9 mouse cellular contexts compared by ENCODE assay signal in the genomic region with DNA sequence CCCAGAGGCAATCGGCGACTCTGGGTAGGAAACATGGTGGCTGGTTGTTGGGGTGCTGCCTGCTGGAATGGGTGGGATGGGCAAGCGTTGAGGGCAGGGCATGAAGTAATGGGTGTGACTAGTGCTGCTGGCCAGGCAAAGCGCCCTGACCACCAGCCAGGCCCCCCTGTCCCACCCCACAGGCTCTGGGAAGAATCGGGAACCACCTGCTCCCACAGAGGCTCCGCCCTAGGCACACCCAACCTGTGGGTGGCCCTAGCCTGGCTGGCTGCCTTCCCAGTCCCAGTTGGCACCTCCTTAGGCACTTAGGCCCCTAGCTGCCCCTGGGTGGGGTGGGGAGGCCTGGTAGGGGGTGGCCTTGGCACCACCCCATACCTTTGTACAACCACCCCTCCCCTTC. TPM values are rescaled to one million over a fixed set of nuclear protein-coding genes. Genes with fewer than 3 reads are reported as not detected.
DNase-seq lines count a peak whose midpoint lies in the region; ATAC-seq and TF ChIP-seq lines count a peak whose summit lies in the region.
"Had no signal": no experiment of that assay in that cellular context is flagged by ENCODE, and none has a peak within 500 bp of the region (broad histone marks: within the 10 kb centered on the region; RNA-seq: fewer than 3 reads in every experiment).

No protein-coding gene starts in this region.

- H3K9me3 ChIP-seq in limb, embryonic 11.5 days (ENCODE audit: control insufficient read depth, low read length) = no peaks in the 10 kb centered on the region

- no peak for ATAC-seq in limb, embryonic 11.5 days (ENCODE audit: insufficient number of reproducible peaks, low FRiP score, low TSS enrichment, low read depth)
- no peak for ATAC-seq in inflammation-experienced regulatory T-cells, adult 6 months

- WGBS in limb, embryonic 11.5 days = 88% methylated on average over 6 of the region's 6 CpGs
- 41% methylated on average over 6 of the region's 6 CpGs for WGBS in small intestine, adult 2 months

- TF ChIP-seq CTCF in small intestine, adult 2 months (IDR thresholded peaks at IDR 0.05; ENCODE audit: extremely low read depth, insufficient read length, insufficient replicate concordance, low read depth, low read length) = no peak

- DNase-seq in adrenal gland, adult (ENCODE audit: inconsistent age in 2 of 2, low spot score in 1 of 2) = peak; percentile 65 to 70
- DNase-seq in adrenal gland, postnatal 4 days (ENCODE audit: low spot score in 2 of 2) = no peak
- DNase-seq in spleen, adult 12 weeks (ENCODE audit: low spot score) = peak; percentile 46
- no peak for DNase-seq in spleen, adult 18-20 months
- DNase-seq in heart, postnatal 36 days = peak; percentile 56 to 69
- no peak for DNase-seq in limb, embryonic 11.5 days (ENCODE audit: low spot score)

- TF ChIP-seq POLR2A in small intestine, adult 2 months (IDR thresholded peaks at IDR 0.05; ENCODE audit: low read depth, low read length) = no peak

- H3K27ac ChIP-seq in limb, embryonic 11.5 days (replicated peaks; ENCODE audit: low read depth, low read length) = no peak overlapping the region
- peak overlapping the region; percentile 80 for H3K27ac ChIP-seq in small intestine, adult 2 months (ENCODE audit: insufficient read depth, low read depth, low read length)
- H3K27ac ChIP-seq: macrophage had no signal

- H3K27me3 ChIP-seq in limb, embryonic 11.5 days (ENCODE audit: control insufficient read depth, insufficient read depth, low read length) = no peaks in the 10 kb centered on the region
- no peaks in the 10 kb centered on the region for H3K27me3 ChIP-seq in small intestine, adult 2 months (ENCODE audit: control insufficient read depth, insufficient read depth, low read length)

- H3K4me2 ChIP-seq in limb, embryonic 11.5 days (ENCODE audit: low read depth, severe bottlenecking) = no peak overlapping the region

- H3K4me3 ChIP-seq in limb, embryonic 11.5 days (ENCODE audit: low read depth, low read length) = peak overlapping the region; percentile 5; the same call in 1 of the 2 replicates
- peak overlapping the region; percentile 27 for H3K4me3 ChIP-seq in small intestine, adult 2 months (ENCODE audit: low read depth, low read length)

- H3K4me1 ChIP-seq in limb, embryonic 11.5 days (ENCODE audit: control insufficient read depth, insufficient read depth, low read length) = peaks cover 14% of the 10 kb centered on the region; the same call in 1 of the 2 replicates
- peaks cover 33% of the 10 kb centered on the region for H3K4me1 ChIP-seq in small intestine, adult 2 months (ENCODE audit: control insufficient read depth, insufficient read depth, insufficient read length, low read length)

- H3K36me3 ChIP-seq in limb, embryonic 11.5 days (ENCODE audit: control insufficient read depth, insufficient read depth, low read length) = peaks cover 20% of the 10 kb centered on the region
- peaks cover 39% of the 10 kb centered on the region for H3K36me3 ChIP-seq in small intestine, adult 2 months (ENCODE audit: control insufficient read depth, insufficient read depth, low read length)

- no peak overlapping the region for H3K9ac ChIP-seq in limb, embryonic 11.5 days (ENCODE audit: low read length)

- intact Hi-C loops in heart, postnatal 36 days (cut with DNase I) = loop anchor here (2.0 kb wide), 1 partner anchor 19 kb away; the partner anchor contains the start of gene Cirbp

RNA-seq across cellular contexts. Expression of gene Midn, which starts 2.2 kb away (rescaled TPM):
- 100 to 1,000 TPM; 113 to 124 TPM for total RNA-seq in adrenal gland, postnatal 4 days (2021)
- 100 to 1,000 TPM in 1 of 2 experiments, 10 to 100 TPM in 1; 99.9 to 117 TPM for total RNA-seq in heart, postnatal 36 days (2021)
- 59.3 and 60.9 TPM in 2 replicates for polyA plus RNA-seq in limb, embryonic 11.5 days (2014; fragmentation: Nextera tagmentation; extraction: Ambion mirVana)
- polyA plus RNA-seq in small intestine, adult 2 months (2012; rRNA removed) = 151 and 372 TPM in 2 replicates
- 1 to 10 TPM; 7.3 to 9.3 (median 7.5) TPM for polyA plus RNA-seq in inflammation-experienced regulatory T-cells, adult 6 months (2017; shearing (Covaris generic))

RNA-seq across cellular contexts. Expression of gene Cbarp, which starts 5.3 kb away (rescaled TPM):
- 10 to 100 TPM; 49.1 to 72.7 TPM for total RNA-seq in adrenal gland, postnatal 4 days (2021)
- total RNA-seq in heart, postnatal 36 days (2021) = 1 to 10 TPM; 2.0 to 4.7 TPM
- polyA plus RNA-seq in limb, embryonic 11.5 days (2014; fragmentation: Nextera tagmentation; extraction: Ambion mirVana) = 4.7 and 6.5 TPM in 2 replicates
- 3.7 and 6.6 TPM in 2 replicates for polyA plus RNA-seq in small intestine, adult 2 months (2012; rRNA removed)
- 1 to 10 TPM in 2 of 3 experiments, under 1 TPM in 1; 0.60 to 2.3 (median 1.3) TPM for polyA plus RNA-seq in inflammation-experienced regulatory T-cells, adult 6 months (2017; shearing (Covaris generic))

RNA-seq across cellular contexts. Expression of gene Atp5d, which starts 7.5 kb away (rescaled TPM):
- 100 to 1,000 TPM; 401 to 425 TPM for total RNA-seq in adrenal gland, postnatal 4 days (2021)
- total RNA-seq in heart, postnatal 36 days (2021) = 1,000 to 10,000 TPM; 1,105 to 1,168 TPM
- polyA plus RNA-seq in limb, embryonic 11.5 days (2014; fragmentation: Nextera tagmentation; extraction: Ambion mirVana) = 416 and 426 TPM in 2 replicates
- 2,309 and 4,813 TPM in 2 replicates for polyA plus RNA-seq in small intestine, adult 2 months (2012; rRNA removed)
- polyA plus RNA-seq in inflammation-experienced regulatory T-cells, adult 6 months (2017; shearing (Covaris generic)) = 100 to 1,000 TPM; 297 to 357 (median 299) TPM

RNA-seq across cellular contexts. Expression of gene Cirbp, which starts 19.9 kb away (rescaled TPM):
- 100 to 1,000 TPM; 296 to 322 TPM for total RNA-seq in adrenal gland, postnatal 4 days (2021)
- 10 to 100 TPM; 48.2 to 67.0 TPM for total RNA-seq in heart, postnatal 36 days (2021)
- polyA plus RNA-seq in limb, embryonic 11.5 days (2014; fragmentation: Nextera tagmentation; extraction: Ambion mirVana) = 67.9 and 68.1 TPM in 2 replicates
- 18.5 and 48.0 TPM in 2 replicates for polyA plus RNA-seq in small intestine, adult 2 months (2012; rRNA removed)
- polyA plus RNA-seq in inflammation-experienced regulatory T-cells, adult 6 months (2017; shearing (Covaris generic)) = 100 to 1,000 TPM in 2 of 3 experiments, 10 to 100 TPM in 1; 84.2 to 255 (median 213) TPM

RNA-seq across cellular contexts. Expression of gene 1600002K03Rik, which starts 26.8 kb away (rescaled TPM):
- total RNA-seq in adrenal gland, postnatal 4 days (2021) = 1 to 10 TPM; 7.5 to 8.8 TPM
- 1 to 10 TPM; 4.4 to 4.6 TPM for total RNA-seq in heart, postnatal 36 days (2021)
- polyA plus RNA-seq in limb, embryonic 11.5 days (2014; fragmentation: Nextera tagmentation; extraction: Ambion mirVana) = 5.9 and 7.2 TPM in 2 replicates
- polyA plus RNA-seq in small intestine, adult 2 months (2012; rRNA removed) = 6.8 and 9.0 TPM in 2 replicates
- polyA plus RNA-seq in inflammation-experienced regulatory T-cells, adult 6 months (2017; shearing (Covaris generic)) = 10 to 100 TPM; 17.9 to 28.4 (median 20.5) TPM

Comparison
In these comparisons a context has a peak if more than half of its experiments do, and no peak if none do; other contexts are left out.
1. DNase-seq: peak in adrenal gland, adult (2 of 2), spleen, adult 12 weeks (single experiment) and heart, postnatal 36 days (2 of 2); none in adrenal gland, postnatal 4 days (0 of 2), spleen, adult 18-20 months (0 of 2) and limb, embryonic 11.5 days (single experiment).